Mouse (Mus musculus) erythroblast, embryonic 14.5 days (primary cell): ENCODE results near the gene Usp34. TPM values are rescaled to one million over a fixed set of nuclear protein-coding genes. Genes with fewer than 3 reads are reported as not detected.
"Not testable (repeated sequence)": the region's sequence is repeated elsewhere in the genome, so short reads cannot be mapped to it uniquely, and the experiment has no call there.

Experiments used
- H3K27me3 ChIP-seq: 2 replicates; pipeline ENCODE4 v1.6.1; 2012; ENCODE audit warnings: inconsistent platforms; ENCODE audit not compliant: control insufficient read depth
- H3K36me3 ChIP-seq: 2 replicates; pipeline ENCODE4 v1.6.1; 2012; ENCODE audit warnings: mild to moderate bottlenecking, inconsistent platforms; ENCODE audit not compliant: control insufficient read depth
- H3K4me1 ChIP-seq: 2 replicates; pipeline ENCODE4 v1.6.1; 2012; ENCODE audit warnings: inconsistent platforms; ENCODE audit not compliant: control insufficient read depth
- H3K4me3 ChIP-seq: replicated peaks from 2 replicates; pipeline ENCODE3; 2012; ENCODE audit warnings: moderate library complexity, mild to moderate bottlenecking, inconsistent platforms
- H3K9me3 ChIP-seq: 2 replicates; pipeline ENCODE4 v1.6.1; 2012; ENCODE audit warnings: low read length, inconsistent platforms, mixed read lengths; ENCODE audit not compliant: control insufficient read depth
- GATA1 ChIP-seq: IDR thresholded peaks from 2 replicates; pipeline ENCODE4 v1.6.1; 2012; ENCODE audit warnings: low read length, inconsistent platforms, mixed read lengths
- TAL1 ChIP-seq: IDR thresholded peaks from 3 replicates; pipeline ENCODE4 v1.6.1; 2012; ENCODE audit warnings: low read length, inconsistent platforms, mixed read lengths
- polyA plus RNA-seq: library from polyadenylated mRNA; stranded (reverse); fragments of >175 nt; gene quantifications from 2 replicates; pipeline ENCODE4 v1.2.3, GENCODE M21; 2012

Gene Usp34
- polyA plus RNA-seq, 1 experiment = 0.13 TPM

- Histone ChIP-seq H3K4me3 (no peak overlapping the region), H3K9me3 (no peaks in the 10 kb centered on the region), H3K36me3 (peaks cover 65% of the 10 kb centered on the region), H3K27me3 (no peaks in the 10 kb centered on the region), H3K4me1 (no peaks in the 10 kb centered on the region)
- no peak for TF ChIP-seq TAL1
- TF ChIP-seq GATA1 = no peak
Observed at GRCm38 (mm10) chr11:23382787-23383186, 76.1 kb downstream of the Usp34 start.

DNA sequence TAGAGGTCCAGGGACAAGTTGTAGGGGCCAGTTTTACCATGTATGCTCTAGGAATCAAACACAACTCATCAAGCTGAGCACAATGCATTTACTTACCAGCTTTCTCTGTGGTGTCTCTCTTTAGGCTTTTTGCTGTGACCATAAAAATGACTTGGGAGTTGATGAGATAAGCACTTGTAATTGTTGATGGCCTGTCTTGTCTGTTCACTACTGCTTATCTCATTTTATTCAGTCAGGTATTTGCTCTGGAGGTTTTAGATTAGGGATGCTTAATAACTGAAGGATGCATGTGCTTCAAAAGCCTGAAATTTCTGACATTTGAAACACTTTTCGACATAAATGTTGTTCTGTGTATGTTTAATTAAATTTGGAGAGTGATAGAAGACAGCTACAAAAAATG lies 83.0 kb downstream of the Usp34 start:
- no peaks in the 10 kb centered on the region for H3K27me3 ChIP-seq
- H3K9me3 ChIP-seq = no peaks in the 10 kb centered on the region
- H3K4me1 ChIP-seq = peaks cover 20% of the 10 kb centered on the region
- TF ChIP-seq TAL1 (no peak), GATA1 (no peak)
- peaks cover 78% of the 10 kb centered on the region for H3K36me3 ChIP-seq
- no peak overlapping the region for H3K4me3 ChIP-seq

DNA sequence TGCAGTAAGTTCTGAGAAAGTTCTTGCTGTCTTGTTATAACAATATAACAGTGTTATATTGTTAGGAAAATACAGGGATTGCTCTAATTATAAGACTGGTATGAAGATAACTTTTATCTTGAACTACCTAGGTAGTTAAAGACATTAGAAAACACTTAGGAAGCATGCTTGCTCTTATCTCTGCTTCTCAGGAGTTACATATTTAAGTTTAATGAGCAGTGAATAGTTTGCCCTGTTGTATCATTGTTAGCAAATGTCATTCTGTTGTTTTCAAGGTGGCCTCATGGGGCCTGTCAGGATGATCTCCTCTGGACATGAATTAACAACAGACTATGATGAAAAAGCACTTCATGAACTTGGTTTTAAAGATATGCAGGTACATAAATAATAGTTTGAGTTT lies 85.9 kb downstream of the Usp34 start:
- TF ChIP-seq GATA1 (no peak), TAL1 (no peak)
- peaks cover 20% of the 10 kb centered on the region for H3K4me1 ChIP-seq
- H3K36me3 ChIP-seq = peaks cover 80% of the 10 kb centered on the region

GRCm38 (mm10) chr11:23396608-23397007 lies 89.9 kb downstream of the Usp34 start:
- no peaks in the 10 kb centered on the region for H3K9me3 ChIP-seq
- H3K4me1 ChIP-seq = peaks cover 10% of the 10 kb centered on the region
- peaks cover 82% of the 10 kb centered on the region for H3K36me3 ChIP-seq
- H3K4me3 ChIP-seq = no peak overlapping the region
- no peak for TF ChIP-seq TAL1
- TF ChIP-seq GATA1 = no peak
- no peaks in the 10 kb centered on the region for H3K27me3 ChIP-seq

More for the DNA sequence above, 85.9 kb downstream of the Usp34 start:
- Histone ChIP-seq H3K4me3 (no peak overlapping the region), H3K9me3 (no peaks in the 10 kb centered on the region), H3K27me3 (no peaks in the 10 kb centered on the region)

- no peaks in the 10 kb centered on the region for H3K4me1 ChIP-seq
- H3K4me3 ChIP-seq = no peak overlapping the region
- H3K36me3 ChIP-seq = peaks cover 86% of the 10 kb centered on the region
- H3K9me3 ChIP-seq = no peaks in the 10 kb centered on the region
- TF ChIP-seq TAL1 = no peak
- no peak for TF ChIP-seq GATA1
- no peaks in the 10 kb centered on the region for H3K27me3 ChIP-seq
Observed at GRCm38 (mm10) chr11:23400978-23401776, 94.5 kb downstream of the Usp34 start.

DNA sequence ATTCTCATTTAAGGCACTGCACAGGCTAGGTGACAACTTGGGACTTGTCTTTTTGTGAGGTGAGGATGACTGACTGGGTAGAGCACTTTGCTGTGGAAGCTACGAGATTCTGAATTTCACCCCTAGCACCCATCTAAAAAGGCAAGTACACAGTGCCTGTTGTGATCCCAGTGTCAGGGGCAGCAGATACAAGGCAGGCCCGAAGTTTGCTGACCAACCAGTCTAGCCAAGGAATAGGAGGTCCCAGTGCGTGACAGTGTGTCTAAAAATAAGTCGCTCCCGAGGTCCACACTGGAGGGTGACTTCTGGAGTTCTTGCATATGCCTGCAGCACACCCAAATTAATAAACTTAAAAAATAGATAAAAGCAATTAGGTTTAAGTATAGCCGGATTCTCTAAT lies 121.6 kb downstream of the Usp34 start:
- Histone ChIP-seq H3K9me3 (no peaks in the 10 kb centered on the region), H3K36me3 (peaks cover 85% of the 10 kb centered on the region), H3K27me3 (no peaks in the 10 kb centered on the region), H3K4me3 (no peak overlapping the region), H3K4me1 (no peaks in the 10 kb centered on the region)
- TF ChIP-seq TAL1 (no peak), GATA1 (no peak)

- H3K4me1 ChIP-seq = no peaks in the 10 kb centered on the region
- no peak overlapping the region for H3K4me3 ChIP-seq
- H3K36me3 ChIP-seq = peaks cover 90% of the 10 kb centered on the region
- no peak for TF ChIP-seq GATA1
- TF ChIP-seq TAL1 = no peak
- no peaks in the 10 kb centered on the region for H3K9me3 ChIP-seq
- no peaks in the 10 kb centered on the region for H3K27me3 ChIP-seq
Observed at GRCm38 (mm10) chr11:23430013-23430412, 123.3 kb downstream of the Usp34 start.

- Histone ChIP-seq H3K4me1 (no peaks in the 10 kb centered on the region), H3K36me3 (peaks cover 92% of the 10 kb centered on the region), H3K4me3 (no peak overlapping the region), H3K27me3 (no peaks in the 10 kb centered on the region), H3K9me3 (no peaks in the 10 kb centered on the region)
- no peak for TF ChIP-seq TAL1
- TF ChIP-seq GATA1 = no peak
Observed at GRCm38 (mm10) chr11:23436076-23436475, 129.4 kb downstream of the Usp34 start.

- not testable (repeated sequence) for H3K4me1 ChIP-seq, H3K27me3 ChIP-seq, H3K9me3 ChIP-seq, H3K4me3 ChIP-seq
- H3K36me3 ChIP-seq = peaks cover 70% of the 10 kb centered on the region
Observed at GRCm38 (mm10) chr11:23465862-23466261, 159.2 kb downstream of the Usp34 start.

GRCm38 (mm10) chr11:23489955-23490354 lies 183.3 kb downstream of the Usp34 start:
- H3K4me1 ChIP-seq = peaks cover 5% of the 10 kb centered on the region
- H3K36me3 ChIP-seq = peaks cover 94% of the 10 kb centered on the region
- TF ChIP-seq GATA1 (no peak), TAL1 (no peak)
- H3K4me3 ChIP-seq = no peak overlapping the region
- H3K9me3 ChIP-seq = no peaks in the 10 kb centered on the region
- H3K27me3 ChIP-seq = no peaks in the 10 kb centered on the region
